Mouse (Mus musculus): ENCODE data around the gene Klf2. TPM values are rescaled to one million over a fixed set of nuclear protein-coding genes. Genes with fewer than 3 reads are reported as not detected.

Klf2 gene
- polyA plus RNA-seq, 1 experiment = 9.8 TPM

- H3K79me2 ChIP-seq (ENCODE audit: control insufficient read depth, insufficient read depth) = no peaks in the 10 kb centered on the region
- no peak overlapping the region for H3K4me2 ChIP-seq (ENCODE audit: low read depth)
- no peak overlapping the region for H3K4me3 ChIP-seq
- no peak for TF ChIP-seq TCF12 (IDR thresholded peaks at IDR 0.05; ENCODE audit: insufficient read depth, poor library complexity, severe bottlenecking)
- no peak for TF ChIP-seq REST (IDR thresholded peaks at IDR 0.05; ENCODE audit: insufficient read depth, insufficient read length)
- TF ChIP-seq POLR2A (IDR thresholded peaks at IDR 0.05; ENCODE audit: insufficient read length, low read depth) = no peak
- no peak for TF ChIP-seq SRF (IDR thresholded peaks at IDR 0.05; ENCODE audit: control insufficient read depth, insufficient read length, low read depth)
- no peak for TF ChIP-seq USF1 (IDR thresholded peaks at IDR 0.05; ENCODE audit: low read depth)
- TF ChIP-seq POLR2AphosphoS2 (IDR thresholded peaks at IDR 0.05; ENCODE audit: insufficient read length, low read depth) = no peak
- TF ChIP-seq CEBPB (IDR thresholded peaks at IDR 0.05; ENCODE audit: insufficient read depth, poor library complexity, severe bottlenecking) = no peak
- no peak for TF ChIP-seq MYOD1 (IDR thresholded peaks at IDR 0.05; ENCODE audit: control insufficient read depth in 1 of 3, insufficient read length in 2 of 3, low read depth in 2 of 3)
- no peak for TF ChIP-seq MAX (IDR thresholded peaks at IDR 0.05; ENCODE audit: low read depth)
- no peak for TF ChIP-seq MYOG (IDR thresholded peaks at IDR 0.05; ENCODE audit: control insufficient read depth in 1 of 3, insufficient read depth in 1 of 3, insufficient read length in 2 of 3, low read depth in 2 of 3)
- no peak for TF ChIP-seq TCF3 (IDR thresholded peaks at IDR 0.05; ENCODE audit: insufficient read length, low read depth)
- no peak for TF ChIP-seq E2F4 (IDR thresholded peaks at IDR 0.05; ENCODE audit: insufficient read depth)
- no peak overlapping the region for H3ac ChIP-seq (ENCODE audit: control insufficient read depth, insufficient read length)
- no peaks in the 10 kb centered on the region for H3K36me3 ChIP-seq (ENCODE audit: control insufficient read depth, insufficient read depth)
- H3K27me3 ChIP-seq (ENCODE audit: control insufficient read depth, insufficient read depth, insufficient read length) = peaks cover 7% of the 10 kb centered on the region
Measured at GRCm38 (mm10) chr8:72281634-72282033, 37.2 kb upstream of the Klf2 start.

GRCm38 (mm10) chr8:72285285-72285684 lies 33.5 kb upstream of the Klf2 start:
- H3K4me2 ChIP-seq (ENCODE audit: low read depth) = no peak overlapping the region
- H3K36me3 ChIP-seq (ENCODE audit: control insufficient read depth, insufficient read depth) = no peaks in the 10 kb centered on the region
- TF ChIP-seq E2F4 (IDR thresholded peaks at IDR 0.05; ENCODE audit: insufficient read depth) = no peak
- peaks cover 7% of the 10 kb centered on the region for H3K27me3 ChIP-seq (ENCODE audit: control insufficient read depth, insufficient read depth, insufficient read length)
- no peaks in the 10 kb centered on the region for H3K79me2 ChIP-seq (ENCODE audit: control insufficient read depth, insufficient read depth)
- no peak overlapping the region for H3K4me3 ChIP-seq
- H3ac ChIP-seq (ENCODE audit: control insufficient read depth, insufficient read length) = no peak overlapping the region

GRCm38 (mm10) chr8:72289051-72289450 lies 29.8 kb upstream of the Klf2 start:
- Histone ChIP-seq H3K27me3 (ENCODE audit: control insufficient read depth, insufficient read depth, insufficient read length) (no peaks in the 10 kb centered on the region), H3K36me3 (ENCODE audit: control insufficient read depth, insufficient read depth) (no peaks in the 10 kb centered on the region), H3ac (ENCODE audit: control insufficient read depth, insufficient read length) (no peak overlapping the region), H3K79me2 (ENCODE audit: control insufficient read depth, insufficient read depth) (no peaks in the 10 kb centered on the region), H3K4me2 (ENCODE audit: low read depth) (no peak overlapping the region), H3K4me3 (no peak overlapping the region)
- TF ChIP-seq MYOD1 (IDR thresholded peaks at IDR 0.05; ENCODE audit: control insufficient read depth in 1 of 3, insufficient read length in 2 of 3, low read depth in 2 of 3) (no peak), TCF3 (IDR thresholded peaks at IDR 0.05; ENCODE audit: insufficient read length, low read depth) (no peak), E2F4 (IDR thresholded peaks at IDR 0.05; ENCODE audit: insufficient read depth) (no peak), MAX (IDR thresholded peaks at IDR 0.05; ENCODE audit: low read depth) (no peak), SRF (IDR thresholded peaks at IDR 0.05; ENCODE audit: control insufficient read depth, insufficient read length, low read depth) (no peak), POLR2A (IDR thresholded peaks at IDR 0.05; ENCODE audit: insufficient read length, low read depth) (no peak), MYOG (IDR thresholded peaks at IDR 0.05; ENCODE audit: control insufficient read depth in 1 of 3, insufficient read depth in 1 of 3, insufficient read length in 2 of 3, low read depth in 2 of 3) (no peak), POLR2AphosphoS2 (IDR thresholded peaks at IDR 0.05; ENCODE audit: insufficient read length, low read depth) (no peak), CEBPB (IDR thresholded peaks at IDR 0.05; ENCODE audit: insufficient read depth, poor library complexity, severe bottlenecking) (no peak), USF1 (IDR thresholded peaks at IDR 0.05; ENCODE audit: low read depth) (no peak), TCF12 (IDR thresholded peaks at IDR 0.05; ENCODE audit: insufficient read depth, poor library complexity, severe bottlenecking) (no peak), REST (IDR thresholded peaks at IDR 0.05; ENCODE audit: insufficient read depth, insufficient read length) (no peak)

GRCm38 (mm10) chr8:72291104-72291503 lies 27.7 kb upstream of the Klf2 start:
- Histone ChIP-seq H3K36me3 (ENCODE audit: control insufficient read depth, insufficient read depth) (no peaks in the 10 kb centered on the region), H3ac (ENCODE audit: control insufficient read depth, insufficient read length) (no peak overlapping the region), H3K79me2 (ENCODE audit: control insufficient read depth, insufficient read depth) (no peaks in the 10 kb centered on the region), H3K4me2 (ENCODE audit: low read depth) (no peak overlapping the region), H3K4me3 (no peak overlapping the region), H3K27me3 (ENCODE audit: control insufficient read depth, insufficient read depth, insufficient read length) (no peaks in the 10 kb centered on the region)
- TF ChIP-seq MYOD1 (IDR thresholded peaks at IDR 0.05; ENCODE audit: control insufficient read depth in 1 of 3, insufficient read length in 2 of 3, low read depth in 2 of 3) (no peak), CEBPB (IDR thresholded peaks at IDR 0.05; ENCODE audit: insufficient read depth, poor library complexity, severe bottlenecking) (no peak)

- TF ChIP-seq POLR2AphosphoS2 (IDR thresholded peaks at IDR 0.05; ENCODE audit: insufficient read length, low read depth) (no peak), MYOG (IDR thresholded peaks at IDR 0.05; ENCODE audit: control insufficient read depth in 1 of 3, insufficient read depth in 1 of 3, insufficient read length in 2 of 3, low read depth in 2 of 3) (no peak), USF1 (IDR thresholded peaks at IDR 0.05; ENCODE audit: low read depth) (no peak), SRF (IDR thresholded peaks at IDR 0.05; ENCODE audit: control insufficient read depth, insufficient read length, low read depth) (no peak), REST (IDR thresholded peaks at IDR 0.05; ENCODE audit: insufficient read depth, insufficient read length) (no peak), TCF3 (IDR thresholded peaks at IDR 0.05; ENCODE audit: insufficient read length, low read depth) (no peak), MAX (IDR thresholded peaks at IDR 0.05; ENCODE audit: low read depth) (no peak), CEBPB (IDR thresholded peaks at IDR 0.05; ENCODE audit: insufficient read depth, poor library complexity, severe bottlenecking) (no peak), MYOD1 (IDR thresholded peaks at IDR 0.05; ENCODE audit: control insufficient read depth in 1 of 3, insufficient read length in 2 of 3, low read depth in 2 of 3) (no peak), E2F4 (IDR thresholded peaks at IDR 0.05; ENCODE audit: insufficient read depth) (no peak), POLR2A (IDR thresholded peaks at IDR 0.05; ENCODE audit: insufficient read length, low read depth) (no peak), TCF12 (IDR thresholded peaks at IDR 0.05; ENCODE audit: insufficient read depth, poor library complexity, severe bottlenecking) (no peak)
- Histone ChIP-seq H3K27me3 (ENCODE audit: control insufficient read depth, insufficient read depth, insufficient read length) (no peaks in the 10 kb centered on the region), H3K4me3 (no peak overlapping the region), H3K79me2 (ENCODE audit: control insufficient read depth, insufficient read depth) (no peaks in the 10 kb centered on the region), H3ac (ENCODE audit: control insufficient read depth, insufficient read length) (no peak overlapping the region), H3K4me2 (ENCODE audit: low read depth) (no peak overlapping the region), H3K36me3 (ENCODE audit: control insufficient read depth, insufficient read depth) (no peaks in the 10 kb centered on the region)
Measured at GRCm38 (mm10) chr8:72293309-72293708, 25.5 kb upstream of the Klf2 start.

Data from myocyte (in vitro differentiated cells).